Mouse (Mus musculus) erythroblast, embryonic 14.5 days (primary cell): ENCODE data around the gene Sh2d1b2.

Experiments used
- GATA1 ChIP-seq: IDR thresholded peaks from 2 replicates; pipeline ENCODE4 v1.6.1; 2012; ENCODE audit warnings: low read length, inconsistent platforms, mixed read lengths
- TAL1 ChIP-seq: IDR thresholded peaks from 3 replicates; pipeline ENCODE4 v1.6.1; 2012; ENCODE audit warnings: low read length, inconsistent platforms, mixed read lengths

DNA sequence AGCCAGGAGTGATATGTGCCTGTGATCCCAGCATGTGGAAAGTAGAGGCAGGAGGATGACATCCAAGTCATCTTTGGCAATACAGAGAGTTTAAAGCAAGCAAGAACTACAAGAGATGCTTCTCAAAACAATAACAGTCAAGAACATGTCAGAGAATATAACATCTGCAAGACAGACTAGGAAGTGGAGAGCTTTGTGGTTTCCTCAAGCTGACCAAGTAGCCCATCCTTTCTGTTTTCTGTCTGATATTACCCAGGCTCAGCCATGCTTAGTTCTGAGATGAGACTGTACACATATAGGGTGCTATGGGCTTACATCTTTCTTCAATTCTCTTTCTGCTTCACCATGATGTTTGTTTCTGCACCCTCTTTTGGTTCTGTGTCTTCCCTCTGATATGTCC is 40.7 kb downstream of the Sh2d1b2 start:
- TF ChIP-seq GATA1 (no peak), TAL1 (no peak)
